In the genomic region with DNA sequence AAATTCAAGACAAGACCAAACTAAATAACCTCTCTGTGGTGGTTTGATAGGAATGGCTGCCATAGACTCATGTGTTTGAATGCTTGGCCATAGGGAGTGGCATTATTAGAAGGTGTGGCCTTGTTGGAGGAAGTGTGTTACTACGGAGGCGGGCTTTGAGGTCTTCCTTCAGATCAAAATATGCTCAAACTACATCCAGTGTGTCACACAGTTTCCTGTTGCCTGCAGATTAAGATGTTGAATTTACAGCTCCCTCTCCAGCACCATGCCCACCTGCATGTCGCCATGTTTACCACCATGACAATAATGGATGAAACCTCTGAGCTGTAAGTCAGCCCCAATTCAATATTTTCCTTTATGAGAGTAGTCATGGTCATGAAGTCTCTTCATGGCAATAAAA, we compare ENCODE assay signal across 23 mouse cellular contexts. TPM values are rescaled to one million over a fixed set of nuclear protein-coding genes. Genes with fewer than 3 reads are reported as not detected.
DNase-seq lines count a peak whose midpoint lies in the region; ATAC-seq and TF ChIP-seq lines count a peak whose summit lies in the region.
"Had no signal": no experiment of that assay in that cellular context is flagged by ENCODE, and none has a peak within 500 bp of the region (broad histone marks: within the 10 kb centered on the region; RNA-seq: fewer than 3 reads in every experiment).

No protein-coding gene starts in this region.

- peak; percentile 23 for DNase-seq in CD4-positive, CD25-positive, alpha-beta regulatory T cell, adult 2 months (ENCODE audit: low read depth, low spot score)
- peak; percentile 56 for DNase-seq in MEL (ENCODE audit: low read depth, low spot score)
- no peak for DNase-seq in kidney, adult 8-10 months
- no peak for DNase-seq in spleen, postnatal 10 days (ENCODE audit: low spot score in 2 of 2)
- no peak for DNase-seq in thymus, postnatal 36 days
- DNase-seq: adrenal gland, adult 8-10 months; adrenal gland, postnatal 25 days; cerebellum, adult 11-12 months; cerebellum, adult 8-10 months; cerebellum, postnatal 10 days; cerebellum, postnatal 36 days; gastrocnemius, postnatal 10 days; gastrocnemius, postnatal 36 days; heart, adult 11 months had no signal

- H3K27me3 ChIP-seq in megakaryocyte, embryonic 14.5 days (replicated peaks): no peaks in the 10 kb centered on the region
- no peaks in the 10 kb centered on the region for H3K27me3 ChIP-seq in MEL (ENCODE audit: control insufficient read depth in 1 of 2, insufficient read depth in 2 of 2, low read length in 2 of 2)
- H3K27me3 ChIP-seq: forebrain, embryonic 13.5 days; hindbrain, embryonic 12.5 days; hindbrain, embryonic 15.5 days had no signal

- peaks cover 17% of the 10 kb centered on the region for H3K36me3 ChIP-seq in megakaryocyte, embryonic 14.5 days (replicated peaks; ENCODE audit: low read length)
- peaks cover 0 to 3% of the 10 kb centered on the region in 2 experiments; a peak in 2 of 4 replicates for H3K36me3 ChIP-seq in MEL (ENCODE audit: control insufficient read depth in 1 of 2, insufficient read depth in 2 of 2, low read length in 2 of 2)
- H3K36me3 ChIP-seq: forebrain, embryonic 10.5 days; hindbrain, embryonic 12.5 days; hindbrain, embryonic 15.5 days had no signal

- TF ChIP-seq CTCF in MEL (IDR thresholded peaks at IDR 0.05 in 2 of 3, conservative IDR thresholded peaks at IDR 0.05 in 1 of 3; ENCODE audit: control insufficient read depth in 1 of 3, insufficient read depth in 1 of 3, low read depth in 2 of 3, low read length in 3 of 3, poor library complexity in 1 of 3, severe bottlenecking in 1 of 3): no peak

- no peak for TF ChIP-seq POLR2A in MEL (IDR thresholded peaks at IDR 0.05; ENCODE audit: control insufficient read depth in 1 of 2, insufficient read depth in 1 of 2, low read depth in 1 of 2, low read length in 2 of 2, poor library complexity in 1 of 2)

- no peak for TF ChIP-seq RAD21 in MEL (IDR thresholded peaks at IDR 0.05; ENCODE audit: low read depth, low read length)

- TF ChIP-seq EP300 in MEL (IDR thresholded peaks at IDR 0.05; ENCODE audit: low read depth in 1 of 2, low read length in 2 of 2): no peak

- H3K27ac ChIP-seq in MEL (ENCODE audit: control insufficient read depth, low read depth, low read length): 0 out of 2 replicates have a peak overlapping the region, but pooled peaks have one; percentile 3
- H3K27ac ChIP-seq: forebrain, embryonic 10.5 days; forebrain, embryonic 13.5 days; hindbrain, embryonic 12.5 days; hindbrain, embryonic 15.5 days had no signal

- H3K4me3 ChIP-seq in megakaryocyte, embryonic 14.5 days (replicated peaks): peak overlapping the region; percentile 85
- H3K4me3 ChIP-seq in MEL (ENCODE audit: control insufficient read depth in 1 of 2, insufficient read depth in 1 of 2, low read depth in 2 of 2, low read length in 2 of 2): no peak overlapping the region
- H3K4me3 ChIP-seq: forebrain, embryonic 10.5 days; forebrain, embryonic 13.5 days; hindbrain, embryonic 12.5 days; hindbrain, embryonic 15.5 days had no signal

- ATAC-seq in megakaryocyte, adult 5-6 weeks (ENCODE audit: poor library complexity, severe bottlenecking): no peak
- ATAC-seq in megakaryocyte progenitor cell, adult 5-6 weeks (replicated peaks; ENCODE audit: poor library complexity): peak; percentile 55
- ATAC-seq: activated CD4-positive, CD25-positive, alpha-beta regulatory T cell, adult 4 months; forebrain, embryonic 13.5 days; forebrain, embryonic 16.5 days had no signal

- no peak overlapping the region for H3K9ac ChIP-seq in MEL (ENCODE audit: control insufficient read depth, low read depth, low read length, poor library complexity, severe bottlenecking)
- H3K9ac ChIP-seq: forebrain, embryonic 13.5 days; hindbrain, embryonic 12.5 days; hindbrain, embryonic 15.5 days had no signal

- peaks cover 52% of the 10 kb centered on the region for H3K4me1 ChIP-seq in megakaryocyte, embryonic 14.5 days
- peaks cover 3 to 7% of the 10 kb centered on the region in 2 experiments; a peak in 2 of 4 replicates for H3K4me1 ChIP-seq in MEL (ENCODE audit: control insufficient read depth in 1 of 2, insufficient read depth in 2 of 2, low read length in 2 of 2)
- H3K4me1 ChIP-seq: forebrain, embryonic 10.5 days; forebrain, embryonic 13.5 days; hindbrain, embryonic 12.5 days; hindbrain, embryonic 15.5 days had no signal

- 0 out of 2 replicates have a peak, but pooled peaks cover 4% of the 10 kb centered on the region for H3K9me3 ChIP-seq in megakaryocyte, embryonic 14.5 days
- no peaks in the 10 kb centered on the region for H3K9me3 ChIP-seq in MEL (replicated peaks; ENCODE audit: insufficient read depth, low read length)
- H3K9me3 ChIP-seq: forebrain, embryonic 10.5 days; forebrain, embryonic 13.5 days; hindbrain, embryonic 12.5 days; hindbrain, embryonic 15.5 days had no signal

- H3K79me2 ChIP-seq in MEL (ENCODE audit: control insufficient read depth, insufficient read depth, low read length, poor library complexity): no peaks in the 10 kb centered on the region

TF ChIP-seq in MEL, 35 proteins besides CTCF, POLR2A, EP300 and RAD21:
- TF ChIP-seq POLR2AphosphoS2 (IDR thresholded peaks at IDR 0.05; ENCODE audit: low read length): no peak
- no peak for TF ChIP-seq JUND (IDR thresholded peaks at IDR 0.05; ENCODE audit: low read depth, low read length)
- TF ChIP-seq NELFE (IDR thresholded peaks at IDR 0.05; ENCODE audit: low read depth, low read length): peak; percentile 29; the same call in 1 of the 2 replicates
- TF ChIP-seq SIN3A (IDR thresholded peaks at IDR 0.05; ENCODE audit: low read length): no peak
- TF ChIP-seq TAL1 (IDR thresholded peaks at IDR 0.05; ENCODE audit: low read length): no peak
- 0 out of 2 replicates have a peak, but pooled peaks have one; percentile 12 for TF ChIP-seq TBP (IDR thresholded peaks at IDR 0.05; ENCODE audit: low read depth, low read length)
- TF ChIP-seq GATA1 (IDR thresholded peaks at IDR 0.05; ENCODE audit: low read depth, low read length): no peak
- no peak for TF ChIP-seq ZNF384 (IDR thresholded peaks at IDR 0.05; ENCODE audit: low read depth, low read length)
- TF ChIP-seq ETS1 (IDR thresholded peaks at IDR 0.05; ENCODE audit: low read depth, low read length): no peak

RNA-seq across cellular contexts. Expression of a gene that starts 24.0 kb away (rescaled TPM):
- polyA plus RNA-seq in megakaryocyte, embryonic 14.5 days (2012; ENCODE audit: insufficient read depth, low replicate concordance): 3.4 and 4.3 TPM in 2 replicates
- 30.8 and 31.5 TPM in 2 replicates for total RNA-seq in megakaryocyte, adult 5-6 weeks (2015)
- total RNA-seq in megakaryocyte, adult 5-6 weeks (2017): 25.7 and 28.8 TPM in 2 replicates
- total RNA-seq in MEL (2012; rRNA removed): 10.1 and 11.4 TPM in 2 replicates
- polyA plus RNA-seq in MEL (2012; ENCODE audit: insufficient read depth in 1 of 2, insufficient read length in 2 of 2, low read depth in 1 of 2, low replicate concordance in 2 of 2, missing spikeins in 1 of 2): 10 to 100 TPM; 12.9 to 50.6 TPM
- 39.1 and 39.8 TPM in 2 replicates for total RNA-seq in megakaryocyte progenitor cell, adult 5-6 weeks (2015)
- 22.2 and 30.3 TPM in 2 replicates for total RNA-seq in megakaryocyte progenitor cell, adult 5-6 weeks (2017)

RNA-seq across cellular contexts. Expression of a gene that starts 41.3 kb away (rescaled TPM):
- polyA plus RNA-seq in megakaryocyte, embryonic 14.5 days (2012; ENCODE audit: insufficient read depth, low replicate concordance): 1.8 and 4.8 TPM in 2 replicates
- total RNA-seq in megakaryocyte, adult 5-6 weeks (2015): 159 and 200 TPM in 2 replicates
- total RNA-seq in megakaryocyte, adult 5-6 weeks (2017): 162 and 176 TPM in 2 replicates
- total RNA-seq in MEL (2012; rRNA removed): 87.3 and 99.6 TPM in 2 replicates
- 100 to 1,000 TPM in 1 of 2 experiments, 10 to 100 TPM in 1; 88.0 to 188 TPM for polyA plus RNA-seq in MEL (2012; ENCODE audit: insufficient read depth in 1 of 2, insufficient read length in 2 of 2, low read depth in 1 of 2, low replicate concordance in 2 of 2, missing spikeins in 1 of 2)
- total RNA-seq in megakaryocyte progenitor cell, adult 5-6 weeks (2015): 215 and 245 TPM in 2 replicates
- total RNA-seq in megakaryocyte progenitor cell, adult 5-6 weeks (2017): 189 and 232 TPM in 2 replicates

Comparison
In these comparisons a context has a peak if more than half of its experiments do, and no peak if none do; other contexts are left out.
1. DNase-seq: peak in CD4-positive, CD25-positive, alpha-beta regulatory T cell, adult 2 months (single experiment) and MEL (single experiment); none in kidney, adult 8-10 months (0 of 2), spleen, postnatal 10 days (0 of 2) and thymus, postnatal 36 days (0 of 2).